Mouse (Mus musculus) limb, embryonic 11.5 days (tissue): ENCODE data around the gene Klk1b16. TPM values are rescaled to one million over a fixed set of nuclear protein-coding genes. Genes with fewer than 3 reads are reported as not detected.

Source experiments
- polyA plus RNA-seq: library from polyadenylated mRNA; unstranded; fragments of >200 nt; fragmentation: Nextera tagmentation; extraction: Ambion mirVana; gene quantifications from 2 replicates; pipeline ENCODE4 v1.2.1, GENCODE M21; 2014

The Klk1b16 gene
- polyA plus RNA-seq, 1 experiment from 2014 or later: not detected

Other genes starting within 250 kb of the Klk1b16 start
- gene Klk15, start 203.0 kb upstream of the Klk1b16 start, polyA plus RNA-seq: not detected in 2 replicates
- not detected in 2 replicates for gene Klk1b8, start 186.1 kb upstream of the Klk1b16 start, polyA plus RNA-seq
- not detected in 2 replicates for gene Klk1b1, start 170.0 kb upstream of the Klk1b16 start, polyA plus RNA-seq
- gene Klk1b9, start 160.7 kb upstream of the Klk1b16 start, polyA plus RNA-seq: not detected in 2 replicates
- gene Klk1b11, start 140.9 kb upstream of the Klk1b16 start, polyA plus RNA-seq: not detected in 2 replicates
- gene Klk1b26, start 124.6 kb upstream of the Klk1b16 start, polyA plus RNA-seq: not detected in 2 replicates
- gene Klk1b27, start 84.5 kb upstream of the Klk1b16 start, polyA plus RNA-seq: not detected in 2 replicates
- gene Klk1b21, start 34.4 kb upstream of the Klk1b16 start, polyA plus RNA-seq: not detected in 2 replicates
- not detected in 2 replicates for gene Klk1b22, start 24.1 kb upstream of the Klk1b16 start, polyA plus RNA-seq
- not detected in 2 replicates for gene Klk1b24, start 51.5 kb downstream of the Klk1b16 start, polyA plus RNA-seq
- not detected in 2 replicates for gene Klk1b3, start 61.4 kb downstream of the Klk1b16 start, polyA plus RNA-seq
- gene Klk1b4, start 70.7 kb downstream of the Klk1b16 start, polyA plus RNA-seq: not detected in 2 replicates
- not detected in 2 replicates for gene Klk1b5, start 79.2 kb downstream of the Klk1b16 start, polyA plus RNA-seq
- not detected in 2 replicates for gene Klk1, start 88.6 kb downstream of the Klk1b16 start, polyA plus RNA-seq
- gene Gm36864, start 99.4 kb downstream of the Klk1b16 start, polyA plus RNA-seq: not detected in 2 replicates
- gene 1700028J19Rik, start 109.9 kb downstream of the Klk1b16 start, polyA plus RNA-seq: 0.88 and 1.1 TPM in 2 replicates
- gene 2410002F23Rik, start 110.0 kb downstream of the Klk1b16 start, polyA plus RNA-seq: 135 and 146 TPM in 2 replicates
- 0.26 and 0.31 TPM in 2 replicates for gene Acp4, start 120.6 kb downstream of the Klk1b16 start, polyA plus RNA-seq
- gene Gm15517, start 124.7 kb downstream of the Klk1b16 start, polyA plus RNA-seq: not detected in 2 replicates
- 1.9 and 2.2 TPM in 2 replicates for gene Clec11a, start 170.1 kb downstream of the Klk1b16 start, polyA plus RNA-seq
- 0.78 and 0.85 TPM in 2 replicates for gene Shank1, start 173.5 kb downstream of the Klk1b16 start, polyA plus RNA-seq
- 2.1 TPM in 2 replicates for gene Syt3, start 247.3 kb downstream of the Klk1b16 start, polyA plus RNA-seq
- 0.37 and 0.53 TPM in 2 replicates for gene 1700008O03Rik, start 249.1 kb downstream of the Klk1b16 start, polyA plus RNA-seq